Mouse (Mus musculus): ENCODE results near the gene Trim34b. TPM values are rescaled to one million over a fixed set of nuclear protein-coding genes. Genes with fewer than 3 reads are reported as not detected.

The Trim34b gene
- 0.15 TPM in 1 of 2 replicates, not detected in the other for polyA plus RNA-seq (2021; fragmentation: Nextera tagmentation)
- long read RNA-seq, experiment 1, result 0 reads
- long read RNA-seq, experiment 2, result 0 reads

DNA sequence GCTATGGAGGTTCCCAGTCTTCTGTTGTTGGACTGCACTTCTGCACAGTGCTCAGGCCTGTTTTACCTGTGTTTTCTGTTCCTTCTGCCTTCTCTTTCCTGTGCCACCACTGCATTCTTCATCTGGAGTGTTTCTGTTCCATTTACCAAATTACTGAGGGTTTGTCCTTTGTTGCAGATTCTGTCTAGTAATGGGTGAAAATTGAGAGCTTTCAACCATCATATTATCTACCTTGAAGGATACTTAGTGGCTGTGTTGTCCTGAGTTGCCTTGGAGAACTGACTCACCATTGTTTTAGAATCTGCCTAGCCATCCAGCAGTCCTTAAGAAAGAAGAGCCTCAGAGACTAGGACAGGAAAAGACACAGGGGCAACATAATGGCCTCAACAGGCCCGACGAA is at the start of gene Trim34b:
TSS of gene Trim34b (plus strand) at position 301 of the 400 bp plus-strand sequence.

DNA sequence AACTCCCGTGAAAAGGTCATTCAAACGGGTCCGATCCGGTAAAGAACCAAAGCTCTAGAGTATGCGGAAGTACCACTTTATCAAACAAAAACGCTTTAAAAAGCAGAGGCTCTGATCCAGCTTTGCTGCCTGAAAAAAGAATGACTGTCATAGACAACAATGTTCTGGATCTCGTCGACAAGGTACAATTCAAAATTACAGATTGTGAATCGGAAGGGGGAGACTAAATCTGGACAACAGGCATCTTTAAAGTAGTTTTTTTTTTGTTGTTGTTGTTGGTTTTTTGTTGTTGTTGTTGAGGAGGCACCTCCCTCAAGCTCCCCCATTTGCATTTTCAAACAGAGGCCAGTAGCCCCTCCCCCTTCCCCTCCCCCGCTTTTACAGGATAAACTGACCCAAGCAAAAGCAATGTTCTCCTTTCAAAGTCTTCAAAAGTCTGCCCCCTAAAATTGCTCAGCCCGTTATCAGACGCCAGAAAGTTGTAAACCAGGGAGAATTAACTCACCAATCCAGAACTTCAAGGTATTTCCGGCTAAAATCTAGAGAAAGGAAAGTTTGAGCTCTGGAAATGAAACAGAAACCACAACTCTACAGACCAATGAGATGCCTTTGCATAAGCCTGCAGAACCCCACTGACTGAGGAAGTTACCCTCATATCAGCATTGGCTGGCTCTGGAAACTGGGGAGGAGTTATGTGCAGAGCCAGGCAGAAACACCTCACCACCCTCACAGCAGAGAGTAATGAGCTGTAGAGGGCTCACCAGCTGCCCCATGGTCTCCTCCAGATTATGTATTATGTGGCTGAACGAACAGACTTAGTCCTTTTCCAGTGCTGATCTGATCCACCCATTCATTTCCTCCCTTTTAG is 41.5 kb upstream of the Trim34b start, which contains the start of gene Trim5:
TSS of gene Trim5 (minus strand) at position 519 of the 868 bp plus-strand sequence.

DNA sequence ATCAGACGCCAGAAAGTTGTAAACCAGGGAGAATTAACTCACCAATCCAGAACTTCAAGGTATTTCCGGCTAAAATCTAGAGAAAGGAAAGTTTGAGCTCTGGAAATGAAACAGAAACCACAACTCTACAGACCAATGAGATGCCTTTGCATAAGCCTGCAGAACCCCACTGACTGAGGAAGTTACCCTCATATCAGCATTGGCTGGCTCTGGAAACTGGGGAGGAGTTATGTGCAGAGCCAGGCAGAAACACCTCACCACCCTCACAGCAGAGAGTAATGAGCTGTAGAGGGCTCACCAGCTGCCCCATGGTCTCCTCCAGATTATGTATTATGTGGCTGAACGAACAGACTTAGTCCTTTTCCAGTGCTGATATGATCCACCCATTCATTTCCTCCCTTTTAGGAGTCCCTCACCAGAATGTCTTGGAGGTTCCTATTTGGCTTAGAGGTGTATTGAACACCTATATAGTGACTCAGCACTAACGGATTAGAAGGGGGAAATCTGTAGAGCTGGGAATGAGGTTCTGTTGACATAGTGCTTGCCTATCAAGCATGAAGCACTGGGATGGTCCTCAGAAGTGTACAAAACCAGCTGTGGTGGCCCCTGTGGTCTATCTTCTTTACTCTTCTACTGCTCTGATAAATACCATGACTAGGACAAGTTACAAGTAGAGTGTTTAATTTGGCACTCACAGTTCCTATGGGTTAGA is 13.7 kb upstream of the Trim34b start, which contains the start of gene Trim12a:
TSS of gene Trim12a (minus strand) at position 98 of the 712 bp plus-strand sequence.

DNA sequence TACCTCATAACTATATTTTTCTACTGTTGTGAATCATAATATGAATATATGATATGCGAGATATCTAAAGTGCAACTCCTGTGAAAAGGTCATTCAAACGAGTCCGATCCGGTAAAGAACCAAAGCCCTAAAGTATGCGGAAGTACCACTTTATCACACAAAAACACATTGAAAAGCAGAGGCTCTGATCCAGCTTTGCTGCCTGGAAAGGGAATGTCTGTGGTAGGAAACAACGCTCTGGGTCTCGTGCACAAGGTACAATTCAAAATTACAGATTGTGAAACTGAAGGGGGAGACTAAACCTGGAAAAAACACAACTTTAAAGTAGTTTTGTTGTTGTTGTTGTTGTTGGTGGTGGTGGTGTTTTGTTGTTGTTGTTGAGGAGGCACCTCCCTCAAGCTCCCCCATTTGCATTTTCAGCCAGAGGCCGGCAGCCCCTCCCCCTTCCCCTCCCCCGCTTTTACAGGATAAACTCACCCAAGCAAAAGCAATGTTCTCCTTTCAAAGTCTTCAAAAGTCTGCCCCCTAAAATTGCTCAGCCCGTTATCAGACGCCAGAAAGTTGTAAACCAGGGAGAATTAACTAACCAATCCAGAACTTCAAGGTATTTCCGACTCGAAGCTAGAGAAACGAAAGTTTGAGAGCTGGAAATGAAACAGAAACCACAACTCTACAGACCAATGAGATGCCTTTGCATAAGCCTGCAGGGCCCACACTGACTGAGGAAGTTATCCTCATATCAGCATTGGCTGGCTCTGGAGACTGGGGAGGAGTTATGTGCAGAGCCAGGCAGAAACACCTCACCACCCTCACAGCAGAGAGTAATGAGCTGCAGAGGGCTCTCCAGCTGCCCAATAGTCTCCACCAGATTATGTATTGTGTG is 23.7 kb downstream of the Trim34b start, which contains the start of gene Trim12c:
TSS of gene Trim12c (minus strand) at position 646 of the 883 bp plus-strand sequence.

DNA sequence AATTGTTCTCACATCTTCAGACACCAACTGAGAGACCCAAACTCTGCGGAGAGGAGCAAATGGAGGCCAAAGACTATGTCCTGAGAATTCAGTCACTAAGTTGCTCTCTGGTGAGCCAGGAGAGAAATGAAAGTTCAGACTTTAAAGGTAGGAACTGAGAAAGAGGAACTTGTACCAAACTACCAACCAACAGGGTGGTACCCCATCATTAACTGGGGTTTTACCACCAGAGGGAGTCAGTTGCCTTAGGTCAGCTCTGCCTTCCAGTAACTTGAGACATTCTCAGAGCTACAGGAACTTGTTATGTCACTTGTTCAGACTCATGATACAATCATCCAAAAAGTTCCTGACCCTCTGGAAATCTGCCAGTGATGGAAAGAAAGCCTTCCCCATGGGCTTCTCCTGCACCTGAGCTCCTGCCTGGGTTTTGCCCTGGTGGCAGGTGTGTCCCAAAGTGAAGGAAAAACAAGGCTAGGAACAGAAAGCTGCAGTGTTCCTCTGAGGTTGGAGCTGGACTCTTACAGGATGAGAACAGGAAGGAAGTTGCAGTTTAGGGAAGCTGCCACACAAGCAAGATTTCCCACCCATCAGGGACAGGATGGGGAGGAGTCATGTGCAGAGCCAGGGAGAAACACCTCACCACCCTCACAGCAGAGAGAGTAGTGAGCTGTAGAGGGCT is 40.6 kb downstream of the Trim34b start, which contains the start of gene Trim30b:
TSS of gene Trim30b (minus strand) at position 149 of the 679 bp plus-strand sequence.

Other genes with a start within 250 kb of the Trim34b start
- gene Olfr645, start 244.0 kb upstream of the Trim34b start, polyA plus RNA-seq (2021; fragmentation: Nextera tagmentation), result not detected in 2 replicates
- gene Olfr646, start 224.6 kb upstream of the Trim34b start, polyA plus RNA-seq (2021; fragmentation: Nextera tagmentation), result not detected in 2 replicates
- not detected in 2 replicates for gene Ubqln5, start 199.6 kb upstream of the Trim34b start, polyA plus RNA-seq (2021; fragmentation: Nextera tagmentation)
- gene Olfr643, start 192.1 kb upstream of the Trim34b start, polyA plus RNA-seq (2021; fragmentation: Nextera tagmentation), result not detected in 2 replicates
- not detected in 2 replicates for gene Ubqln3, start 186.2 kb upstream of the Trim34b start, polyA plus RNA-seq (2021; fragmentation: Nextera tagmentation)
- not detected in 2 replicates for gene Ubqlnl, start 178.9 kb upstream of the Trim34b start, polyA plus RNA-seq (2021; fragmentation: Nextera tagmentation)
- not detected in 2 replicates for gene Olfm5, start 164.6 kb upstream of the Trim34b start, polyA plus RNA-seq (2021; fragmentation: Nextera tagmentation)
- not detected in 2 replicates for gene Olfr648, start 146.1 kb upstream of the Trim34b start, polyA plus RNA-seq (2021; fragmentation: Nextera tagmentation)
- gene Olfr649, start 133.5 kb upstream of the Trim34b start, polyA plus RNA-seq (2021; fragmentation: Nextera tagmentation), result not detected in 2 replicates
- gene Trim6, start 110.7 kb upstream of the Trim34b start, polyA plus RNA-seq (2021; fragmentation: Nextera tagmentation), result 0.15 and 0.18 TPM in 2 replicates
- gene Trim34a, start 85.0 kb upstream of the Trim34b start, polyA plus RNA-seq (2021; fragmentation: Nextera tagmentation), result 1.2 and 2.2 TPM in 2 replicates
- 0.15 and 0.21 TPM in 2 replicates for gene Trim5, start 41.4 kb upstream of the Trim34b start, polyA plus RNA-seq (2021; fragmentation: Nextera tagmentation)
- gene Trim12a, start 14.0 kb upstream of the Trim34b start, polyA plus RNA-seq (2021; fragmentation: Nextera tagmentation), result 1.8 and 2.5 TPM in 2 replicates
- gene Trim12c, start 23.9 kb downstream of the Trim34b start, polyA plus RNA-seq (2021; fragmentation: Nextera tagmentation), result 0.25 and 0.51 TPM in 2 replicates
- 0.06 TPM in 1 of 2 replicates, not detected in the other for gene Trim30b, start 40.4 kb downstream of the Trim34b start, polyA plus RNA-seq (2021; fragmentation: Nextera tagmentation)
- 0.10 TPM in 1 of 2 replicates, not detected in the other for gene Trim30c, start 71.4 kb downstream of the Trim34b start, polyA plus RNA-seq (2021; fragmentation: Nextera tagmentation)
- gene Trim30a, start 135.7 kb downstream of the Trim34b start, polyA plus RNA-seq (2021; fragmentation: Nextera tagmentation), result 0.23 and 0.51 TPM in 2 replicates
- gene Trim30d, start 178.4 kb downstream of the Trim34b start, polyA plus RNA-seq (2021; fragmentation: Nextera tagmentation), result 0.45 and 0.69 TPM in 2 replicates
- not detected in 2 replicates for gene Olfr651, start 220.7 kb downstream of the Trim34b start, polyA plus RNA-seq (2021; fragmentation: Nextera tagmentation)
- not detected in 2 replicates for gene Olfr652, start 231.4 kb downstream of the Trim34b start, polyA plus RNA-seq (2021; fragmentation: Nextera tagmentation)
- not detected in 2 replicates for gene Olfr653, start 247.8 kb downstream of the Trim34b start, polyA plus RNA-seq (2021; fragmentation: Nextera tagmentation)